Mouse (Mus musculus) E14TG2a.4 (cell line): ENCODE data around the gene Dmbt1.

Experiments
- H3K27me3 ChIP-seq: 2 replicates; pipeline ENCODE4 v1.6.1; 2014; ENCODE audit warnings: low read length, control low read depth; ENCODE audit not compliant: insufficient read depth
- H3K36me3 ChIP-seq: 2 replicates; pipeline ENCODE4 v1.6.1; 2014; ENCODE audit warnings: low read length, control low read depth; ENCODE audit not compliant: insufficient read depth
- H3K4me1 ChIP-seq: replicated peaks from 2 replicates; pipeline ENCODE4 v1.6.1; 2014; ENCODE audit warnings: low read depth, low read length, control low read depth
- H3K4me3 ChIP-seq: replicated peaks from 2 replicates; pipeline ENCODE4 v1.5.1; 2014; ENCODE audit warnings: mild to moderate bottlenecking, low read length
- H3K9me3 ChIP-seq: 2 replicates; pipeline ENCODE4 v1.6.1; 2014; ENCODE audit warnings: low read length, control low read depth
- CTCF ChIP-seq: conservative IDR thresholded peaks from 2 replicates; pipeline ENCODE4 v1.5.1; 2014; ENCODE audit warnings: low read length
- NANOG ChIP-seq: IDR thresholded peaks from 2 replicates; pipeline ENCODE4 v1.6.1; 2014; ENCODE audit warnings: borderline replicate concordance, low read length, mixed read lengths
- POU5F1 ChIP-seq: IDR thresholded peaks from 2 replicates; pipeline ENCODE4 v1.6.1; 2014; ENCODE audit warnings: low read length, borderline replicate concordance

Dmbt1 gene

GRCm38 (mm10) chr7:130991174-130991789, 40.6 kb upstream of the Dmbt1 start:
- TF ChIP-seq CTCF (no peak), POU5F1 (no peak)
- Histone ChIP-seq H3K4me3 (no peak overlapping the region), H3K4me1 (peaks cover 11% of the 10 kb centered on the region; the same call in 1 of the 2 replicates), H3K36me3 (no peaks in the 10 kb centered on the region), H3K9me3 (no peaks in the 10 kb centered on the region), H3K27me3 (no peaks in the 10 kb centered on the region)

- Histone ChIP-seq H3K27me3 (0 out of 2 replicates have a peak, but pooled peaks cover 3% of the 10 kb centered on the region), H3K4me3 (no peak overlapping the region), H3K4me1 (peaks cover 11% of the 10 kb centered on the region; the same call in 1 of the 2 replicates), H3K36me3 (no peaks in the 10 kb centered on the region), H3K9me3 (no peaks in the 10 kb centered on the region)
- TF ChIP-seq CTCF (peak; percentile 60), NANOG (no peak), POU5F1 (no peak)
These were observed 37.9 kb upstream of the Dmbt1 start for GRCm38 (mm10) chr7:130993907-130994306.

GRCm38 (mm10) chr7:131001976-131002726, 29.7 kb upstream of the Dmbt1 start:
- no peak overlapping the region for H3K4me3 ChIP-seq
- peaks cover 6% of the 10 kb centered on the region; the same call in 1 of the 2 replicates for H3K9me3 ChIP-seq
- no peaks in the 10 kb centered on the region for H3K4me1 ChIP-seq
- no peaks in the 10 kb centered on the region for H3K27me3 ChIP-seq
- no peaks in the 10 kb centered on the region for H3K36me3 ChIP-seq
- TF ChIP-seq POU5F1 (no peak), NANOG (no peak), CTCF (no peak)

GRCm38 (mm10) chr7:131004071-131004470, 27.8 kb upstream of the Dmbt1 start:
- H3K9me3 ChIP-seq, result peaks cover 6% of the 10 kb centered on the region; the same call in 1 of the 2 replicates
- no peak overlapping the region for H3K4me3 ChIP-seq
- no peaks in the 10 kb centered on the region for H3K4me1 ChIP-seq
- no peaks in the 10 kb centered on the region for H3K36me3 ChIP-seq
- H3K27me3 ChIP-seq, result no peaks in the 10 kb centered on the region
- TF ChIP-seq POU5F1, result no peak
- no peak for TF ChIP-seq CTCF
- TF ChIP-seq NANOG, result no peak

- Histone ChIP-seq H3K27me3 (no peaks in the 10 kb centered on the region; the same call in 1 of the 2 replicates), H3K4me3 (no peak overlapping the region)
These were observed 24.6 kb upstream of the Dmbt1 start for GRCm38 (mm10) chr7:131007221-131007620.

GRCm38 (mm10) chr7:131009178-131009577, 22.7 kb upstream of the Dmbt1 start:
- no peak overlapping the region for H3K4me3 ChIP-seq
- TF ChIP-seq NANOG (no peak), CTCF (no peak), POU5F1 (no peak)
- H3K9me3 ChIP-seq, result peaks cover 6% of the 10 kb centered on the region; the same call in 1 of the 2 replicates

More at GRCm38 (mm10) chr7:131007221-131007620, 24.6 kb upstream of the Dmbt1 start:
- TF ChIP-seq NANOG (no peak), CTCF (no peak), POU5F1 (no peak)
- Histone ChIP-seq H3K4me1 (no peaks in the 10 kb centered on the region), H3K9me3 (peaks cover 6% of the 10 kb centered on the region; the same call in 1 of the 2 replicates), H3K36me3 (no peaks in the 10 kb centered on the region)

GRCm38 (mm10) chr7:131011901-131012300, 20.0 kb upstream of the Dmbt1 start:
- Histone ChIP-seq H3K4me1 (no peaks in the 10 kb centered on the region), H3K4me3 (no peak overlapping the region), H3K27me3 (no peaks in the 10 kb centered on the region; the same call in 1 of the 2 replicates), H3K9me3 (peaks cover 3% of the 10 kb centered on the region), H3K36me3 (no peaks in the 10 kb centered on the region)
- TF ChIP-seq CTCF (no peak), NANOG (no peak), POU5F1 (no peak)

More at GRCm38 (mm10) chr7:131009178-131009577, 22.7 kb upstream of the Dmbt1 start:
- no peaks in the 10 kb centered on the region for H3K4me1 ChIP-seq
- no peaks in the 10 kb centered on the region; the same call in 1 of the 2 replicates for H3K27me3 ChIP-seq
- H3K36me3 ChIP-seq, result no peaks in the 10 kb centered on the region

GRCm38 (mm10) chr7:131019181-131019580, 12.7 kb upstream of the Dmbt1 start:
- peaks cover 6% of the 10 kb centered on the region for H3K9me3 ChIP-seq
- H3K36me3 ChIP-seq, result no peaks in the 10 kb centered on the region
- no peak overlapping the region for H3K4me3 ChIP-seq
- TF ChIP-seq CTCF, result no peak
- no peak for TF ChIP-seq POU5F1
- H3K4me1 ChIP-seq, result no peaks in the 10 kb centered on the region
- H3K27me3 ChIP-seq, result no peaks in the 10 kb centered on the region

- no peaks in the 10 kb centered on the region; the same call in 1 of the 2 replicates for H3K27me3 ChIP-seq
- no peak for TF ChIP-seq CTCF
- no peak for TF ChIP-seq NANOG
- TF ChIP-seq POU5F1, result no peak
These were observed 7.0 kb upstream of the Dmbt1 start for GRCm38 (mm10) chr7:131024807-131025206.

More at GRCm38 (mm10) chr7:131024807-131025206, 7.0 kb upstream of the Dmbt1 start:
- no peaks in the 10 kb centered on the region for H3K4me1 ChIP-seq
- no peak overlapping the region for H3K4me3 ChIP-seq
- H3K36me3 ChIP-seq, result no peaks in the 10 kb centered on the region
- H3K9me3 ChIP-seq, result no peaks in the 10 kb centered on the region
